Mouse (Mus musculus): Measurements from ENCODE around the gene Ptgis. TPM values are rescaled to one million over a fixed set of nuclear protein-coding genes. Genes with fewer than 3 reads are reported as not detected.

The Ptgis gene
- total RNA-seq, 1 experiment from 2014 or later = not detected

DNA sequence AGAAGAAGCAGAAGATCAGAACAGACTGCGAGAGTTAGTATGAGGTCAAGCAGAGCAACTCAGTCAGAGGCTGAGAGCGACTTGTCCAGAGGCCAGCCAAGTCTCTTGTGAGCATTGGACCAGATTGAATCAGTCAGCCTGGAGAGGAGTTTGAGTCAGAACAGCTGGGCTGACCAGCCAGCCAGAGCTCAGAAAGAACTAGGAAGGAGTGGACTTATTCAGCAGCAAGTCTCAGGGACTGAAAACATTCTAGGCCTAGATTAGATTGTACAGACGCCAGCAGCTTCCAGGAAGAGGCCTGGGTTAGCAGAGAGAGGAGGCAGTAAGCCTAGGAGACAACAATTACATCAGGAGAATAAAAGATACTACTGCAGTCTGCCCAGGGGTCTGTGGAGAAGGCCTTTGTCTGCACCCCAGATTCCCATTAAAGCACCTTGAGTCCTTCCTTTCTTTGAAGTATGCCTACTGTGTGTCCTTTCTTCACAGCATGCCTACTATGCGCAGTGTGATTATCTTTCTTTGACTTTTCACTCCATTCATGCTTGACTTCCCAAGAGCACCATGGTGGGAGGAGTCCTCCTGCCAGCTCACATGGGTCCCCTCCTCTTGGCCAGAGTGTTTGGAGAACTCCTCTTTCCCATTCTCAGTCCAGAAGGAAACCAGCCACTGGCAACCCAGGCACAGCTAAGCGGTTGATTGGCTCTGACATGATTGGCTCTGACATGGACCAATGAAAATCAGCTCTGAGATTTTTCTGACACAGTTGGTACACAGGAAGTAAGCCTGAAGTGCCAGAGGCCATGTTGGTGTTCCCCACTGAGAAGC lies 67.1 kb downstream of the Ptgis start:
- no peak for ATAC-seq (ENCODE audit: extremely low read depth, insufficient number of reproducible peaks, low FRiP score, poor library complexity, severe bottlenecking)

DNA sequence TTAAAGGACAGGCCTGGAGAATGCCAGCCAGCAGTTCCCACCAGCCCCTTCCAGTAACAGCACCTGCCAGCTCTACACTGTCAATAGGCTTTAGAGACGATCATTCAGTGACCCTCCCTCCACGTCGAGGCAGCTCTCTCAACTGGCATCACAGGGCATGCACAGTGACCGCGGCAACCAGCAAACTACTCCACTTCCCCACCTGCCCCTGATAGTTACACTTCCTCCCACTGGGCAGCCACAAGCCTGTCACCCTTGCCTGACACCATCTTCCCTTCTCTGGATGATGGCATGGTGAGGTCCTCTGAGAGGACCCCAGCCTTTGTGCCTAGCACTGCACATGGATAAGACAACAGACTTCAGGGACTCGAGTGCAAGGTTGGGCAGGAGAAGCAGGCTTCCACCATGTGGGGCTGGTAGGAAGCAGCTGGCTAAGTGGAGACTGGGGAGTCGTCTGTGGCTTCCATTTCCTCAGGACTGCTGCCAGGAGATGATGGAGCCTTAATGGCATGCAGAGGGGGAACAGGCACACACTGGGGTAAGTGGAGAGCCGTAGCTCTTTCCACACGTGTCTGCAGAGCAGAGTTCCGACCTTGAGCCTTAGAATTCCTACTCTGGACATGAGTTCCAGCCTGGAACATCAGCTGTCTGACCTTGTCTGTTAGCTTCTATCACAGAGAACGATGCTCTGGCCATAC lies 72.7 kb downstream of the Ptgis start:
- peak; percentile 50 for ATAC-seq (ENCODE audit: extremely low read depth, insufficient number of reproducible peaks, low FRiP score, poor library complexity, severe bottlenecking)

DNA sequence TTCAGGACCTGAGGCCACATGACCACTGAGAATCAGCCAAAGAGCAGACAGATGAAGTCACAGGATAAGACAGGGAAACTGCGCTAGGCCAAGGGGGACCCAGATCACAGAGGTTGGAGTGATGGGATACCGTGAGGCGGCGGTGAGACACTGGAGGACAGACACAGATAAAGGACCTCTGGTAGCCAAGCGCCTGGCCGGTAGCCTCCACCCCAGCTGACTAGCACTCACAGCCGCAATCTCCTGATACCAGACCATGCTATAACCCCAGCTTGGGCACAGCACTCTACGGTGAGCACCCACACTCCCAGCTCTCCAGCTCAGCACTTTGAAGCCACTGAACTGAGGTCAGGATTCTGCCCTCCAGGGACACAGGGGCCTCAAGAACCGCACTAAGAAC lies 76.8 kb downstream of the Ptgis start:
- no peak for ATAC-seq (ENCODE audit: extremely low read depth, insufficient number of reproducible peaks, low FRiP score, poor library complexity, severe bottlenecking)

DNA sequence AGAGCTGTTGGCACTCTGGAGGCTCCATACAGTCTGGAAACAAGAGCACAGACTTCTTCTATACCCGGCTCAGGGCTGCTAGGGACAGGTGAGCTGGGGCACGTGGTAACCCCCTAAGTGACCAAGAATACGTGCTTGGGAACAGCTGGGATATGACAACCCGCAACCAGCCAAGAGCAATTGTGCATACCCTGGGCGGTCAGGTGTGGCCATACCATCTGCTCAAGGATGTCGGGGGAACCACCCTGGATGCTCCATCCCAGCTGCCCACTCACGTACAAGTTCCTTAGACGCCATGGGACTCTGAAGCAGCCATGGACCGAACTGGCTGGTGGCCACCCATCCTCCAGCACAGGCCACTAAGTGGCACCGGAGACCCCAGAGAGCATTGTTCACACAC lies 77.3 kb downstream of the Ptgis start:
- no peak for ATAC-seq (ENCODE audit: extremely low read depth, insufficient number of reproducible peaks, low FRiP score, poor library complexity, severe bottlenecking)

DNA sequence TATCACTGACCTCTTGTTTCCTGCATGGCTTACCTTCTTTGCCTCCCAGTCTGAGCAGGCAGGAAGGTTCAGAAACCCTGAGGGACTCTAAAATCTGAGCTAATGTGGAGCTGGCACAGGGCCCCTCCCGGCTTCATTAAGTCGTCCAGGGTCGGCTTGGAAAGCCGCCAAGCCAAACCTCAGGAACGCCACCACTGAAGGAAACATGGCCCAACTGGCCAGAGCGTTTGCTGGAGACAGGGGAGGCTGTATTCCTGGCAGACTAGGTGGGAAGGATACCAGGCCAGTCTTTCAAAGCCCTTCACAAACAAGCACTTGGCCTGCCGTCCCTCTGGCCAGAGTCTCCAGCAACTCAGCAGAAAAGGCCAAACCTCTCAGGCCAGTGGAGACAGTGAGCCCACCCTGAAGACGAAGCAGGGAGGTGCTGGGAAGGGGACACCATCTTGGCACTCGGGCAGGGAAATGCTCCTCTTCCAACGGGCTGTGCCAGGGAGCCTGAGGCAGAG lies 77.8 kb downstream of the Ptgis start:
- no peak for ATAC-seq (ENCODE audit: extremely low read depth, insufficient number of reproducible peaks, low FRiP score, poor library complexity, severe bottlenecking)

DNA sequence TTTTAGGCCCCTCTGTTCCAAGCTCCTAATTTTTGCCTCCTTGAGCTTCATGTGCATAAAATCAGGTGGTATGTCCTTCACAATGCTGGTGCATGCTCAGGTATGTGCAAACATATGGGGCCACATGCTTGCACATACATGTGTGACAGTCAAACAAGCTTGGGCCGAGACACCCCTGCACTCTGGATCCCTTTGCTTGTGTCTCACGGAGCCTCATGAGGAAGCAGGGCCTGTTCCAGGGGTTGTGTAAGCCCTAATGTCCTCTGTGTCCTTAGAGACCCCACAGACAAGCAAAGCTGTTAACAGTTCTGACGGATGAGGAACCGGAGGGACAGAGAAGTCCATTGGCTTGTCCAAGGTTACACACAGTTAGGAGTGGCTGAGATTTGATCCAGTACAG lies 80.7 kb downstream of the Ptgis start:
- no peak for ATAC-seq (ENCODE audit: extremely low read depth, insufficient number of reproducible peaks, low FRiP score, poor library complexity, severe bottlenecking)

DNA sequence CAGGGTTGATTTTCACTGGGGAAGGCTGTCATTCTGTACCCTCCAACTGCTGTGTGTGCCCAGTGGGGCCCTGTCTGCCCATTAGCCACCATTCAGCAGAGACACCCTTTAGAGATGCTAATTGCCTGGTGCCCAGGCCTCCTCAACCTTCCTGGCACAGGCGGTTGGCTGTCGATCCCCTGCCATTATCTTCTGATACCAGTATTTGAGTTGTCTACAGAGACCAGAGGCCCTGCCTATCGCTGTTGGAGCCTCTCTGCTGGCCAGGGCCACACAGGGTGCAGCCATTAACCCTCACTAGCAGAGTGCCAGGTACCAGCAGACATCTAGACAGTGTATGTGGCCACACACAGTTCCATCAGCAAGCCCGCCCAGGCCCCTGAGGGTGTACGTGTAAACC lies 81.6 kb downstream of the Ptgis start:
- ATAC-seq (ENCODE audit: extremely low read depth, insufficient number of reproducible peaks, low FRiP score, poor library complexity, severe bottlenecking) = no peak

DNA sequence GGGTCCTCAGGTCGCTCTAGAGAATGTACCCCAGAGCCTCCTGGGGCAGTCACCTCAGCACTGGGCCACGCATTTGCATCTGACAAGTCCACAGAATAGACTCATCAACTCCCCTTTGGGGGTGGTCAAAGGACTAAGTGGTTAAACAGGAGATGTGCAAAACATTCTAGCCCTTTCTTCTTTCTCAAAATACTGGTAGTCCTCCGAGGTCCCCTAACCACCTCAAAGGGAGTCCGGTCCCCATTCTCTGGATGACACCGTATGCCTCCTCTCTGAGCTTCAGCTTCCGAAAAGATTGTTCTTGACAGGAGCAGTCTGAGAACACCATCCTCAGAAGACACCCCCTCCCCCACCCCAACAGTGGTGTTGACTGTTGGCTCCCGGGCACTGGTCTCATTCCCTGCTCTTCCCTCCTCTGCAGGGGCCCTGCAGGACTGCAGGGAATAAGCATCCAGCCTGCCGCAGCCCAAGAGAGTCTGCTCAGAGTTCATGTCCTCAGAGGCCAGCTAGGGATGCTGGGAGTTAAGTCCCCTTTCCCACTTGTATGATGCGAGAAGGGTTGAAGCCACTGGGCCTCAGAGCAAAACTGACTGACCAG lies 84.2 kb downstream of the Ptgis start:
- ATAC-seq (ENCODE audit: extremely low read depth, insufficient number of reproducible peaks, low FRiP score, poor library complexity, severe bottlenecking) = no peak

DNA sequence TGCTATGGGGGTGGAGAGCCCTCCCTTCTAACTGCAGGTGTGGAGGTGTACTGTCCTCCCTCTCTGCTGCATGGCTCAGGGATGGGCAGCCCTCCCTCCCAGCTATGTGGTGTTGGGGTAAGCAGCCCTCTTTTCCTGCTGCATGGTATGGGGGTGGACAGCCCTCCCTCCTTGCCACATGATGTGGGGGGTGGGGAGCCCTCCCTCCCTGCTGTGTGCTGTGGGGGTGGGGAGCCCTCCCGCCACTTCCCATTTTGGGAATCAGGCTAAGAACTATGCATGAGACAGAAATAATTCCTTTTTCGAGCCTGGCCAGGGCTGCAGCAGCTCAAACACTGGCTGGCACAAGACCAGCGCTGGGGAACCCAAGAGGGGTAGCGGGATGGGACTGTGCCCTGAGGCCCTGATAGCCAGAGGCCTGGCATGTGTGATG lies 84.8 kb downstream of the Ptgis start:
- no peak for ATAC-seq (ENCODE audit: extremely low read depth, insufficient number of reproducible peaks, low FRiP score, poor library complexity, severe bottlenecking)

DNA sequence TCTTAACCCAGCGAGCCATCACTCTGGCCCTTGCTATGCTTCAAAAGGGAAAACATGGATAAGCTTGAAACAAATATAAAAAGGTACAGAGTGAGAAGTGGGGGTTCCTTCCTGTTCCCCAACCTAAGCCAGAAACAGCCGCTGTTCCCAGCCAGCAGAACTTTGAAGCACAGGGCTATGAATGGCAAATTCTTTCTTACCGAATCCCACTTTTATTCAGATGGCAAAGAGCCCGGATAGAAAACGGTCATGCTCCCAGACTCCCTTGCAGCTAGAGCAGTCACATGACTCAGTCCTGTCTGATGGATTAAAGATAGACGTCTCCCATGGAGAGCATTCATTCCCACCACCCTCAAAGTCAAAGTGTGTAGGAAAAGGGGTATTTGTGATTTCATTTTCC lies 89.5 kb downstream of the Ptgis start:
- ATAC-seq (ENCODE audit: extremely low read depth, insufficient number of reproducible peaks, low FRiP score, poor library complexity, severe bottlenecking) = no peak

DNA sequence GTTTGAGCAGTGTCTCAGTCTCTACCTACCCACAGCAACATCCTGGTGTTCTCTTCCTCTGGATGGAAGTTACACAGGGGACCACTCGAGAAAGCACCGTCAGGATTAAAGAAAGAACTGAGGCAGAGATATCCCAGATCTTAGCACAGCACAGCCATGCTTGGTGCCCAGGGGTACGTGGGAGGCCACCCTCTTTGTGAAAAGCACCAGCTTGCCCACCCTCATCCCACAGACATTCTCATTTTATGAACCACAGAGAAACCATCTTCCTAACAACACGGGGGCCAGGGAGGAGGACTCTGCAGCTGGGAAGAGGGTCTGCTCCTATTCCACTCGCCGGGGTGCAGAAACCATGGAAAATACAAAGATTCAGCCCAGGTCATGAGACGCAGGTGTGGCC lies 90.3 kb downstream of the Ptgis start:
- ATAC-seq (ENCODE audit: extremely low read depth, insufficient number of reproducible peaks, low FRiP score, poor library complexity, severe bottlenecking) = no peak

DNA sequence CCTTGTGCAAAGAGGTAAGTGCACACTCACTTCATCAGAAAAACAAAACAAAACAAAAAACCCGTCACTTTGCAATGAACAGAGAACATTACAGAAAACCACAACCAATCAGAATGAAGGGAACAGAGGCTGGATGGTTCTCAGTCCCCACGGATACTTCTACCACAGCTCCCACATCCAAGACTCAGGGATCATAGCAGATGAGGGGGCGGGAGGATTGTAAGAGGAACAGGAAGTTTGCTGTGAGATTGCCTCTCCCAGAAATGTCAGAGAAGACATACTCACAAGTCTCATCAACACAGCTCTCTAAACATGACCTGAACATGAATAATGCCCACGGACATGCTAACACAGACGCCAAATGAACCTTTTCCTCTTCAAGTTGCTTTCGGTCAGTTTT lies 91.4 kb downstream of the Ptgis start:
- ATAC-seq (ENCODE audit: extremely low read depth, insufficient number of reproducible peaks, low FRiP score, poor library complexity, severe bottlenecking) = no peak

DNA sequence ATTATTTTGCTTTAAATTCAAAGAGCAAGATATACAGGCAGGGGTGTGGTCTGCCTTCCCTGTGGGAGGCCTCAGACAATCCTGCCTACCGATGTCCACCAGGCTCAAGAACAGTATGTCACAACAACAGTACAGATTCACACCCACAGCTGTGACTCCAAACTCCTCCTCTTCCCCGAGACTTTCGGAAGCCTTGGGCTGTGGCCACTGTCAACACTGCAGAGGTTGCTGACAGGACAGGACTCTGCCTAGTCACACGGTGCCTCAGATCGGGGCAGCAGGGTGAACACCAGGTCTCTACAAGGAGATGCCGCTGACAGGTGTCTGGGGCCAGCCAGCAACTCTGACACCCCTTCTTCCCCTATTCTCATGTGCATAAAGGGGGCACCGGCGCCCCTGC lies 92.7 kb downstream of the Ptgis start:
- no peak for ATAC-seq (ENCODE audit: extremely low read depth, insufficient number of reproducible peaks, low FRiP score, poor library complexity, severe bottlenecking)

DNA sequence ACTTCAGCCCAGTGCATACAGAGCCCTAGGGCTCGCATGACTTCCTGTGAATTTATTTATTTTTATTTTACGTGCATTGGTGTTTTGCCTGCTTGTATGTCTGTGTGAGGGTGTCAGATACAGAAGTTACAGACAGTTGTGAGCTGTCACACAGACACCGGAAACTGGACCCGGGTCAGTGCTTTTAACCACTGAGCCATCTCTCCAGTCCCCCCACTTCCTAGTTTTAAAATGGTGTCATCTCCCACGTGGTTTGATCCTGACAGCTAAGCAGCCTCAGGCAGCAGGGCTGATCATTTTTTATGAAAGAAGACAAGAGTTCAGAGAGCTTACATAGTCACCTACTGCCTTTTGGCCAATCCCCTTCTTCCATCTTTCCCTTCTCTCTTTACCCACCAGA lies 94.5 kb downstream of the Ptgis start:
- ATAC-seq (ENCODE audit: extremely low read depth, insufficient number of reproducible peaks, low FRiP score, poor library complexity, severe bottlenecking) = peak; percentile 78

DNA sequence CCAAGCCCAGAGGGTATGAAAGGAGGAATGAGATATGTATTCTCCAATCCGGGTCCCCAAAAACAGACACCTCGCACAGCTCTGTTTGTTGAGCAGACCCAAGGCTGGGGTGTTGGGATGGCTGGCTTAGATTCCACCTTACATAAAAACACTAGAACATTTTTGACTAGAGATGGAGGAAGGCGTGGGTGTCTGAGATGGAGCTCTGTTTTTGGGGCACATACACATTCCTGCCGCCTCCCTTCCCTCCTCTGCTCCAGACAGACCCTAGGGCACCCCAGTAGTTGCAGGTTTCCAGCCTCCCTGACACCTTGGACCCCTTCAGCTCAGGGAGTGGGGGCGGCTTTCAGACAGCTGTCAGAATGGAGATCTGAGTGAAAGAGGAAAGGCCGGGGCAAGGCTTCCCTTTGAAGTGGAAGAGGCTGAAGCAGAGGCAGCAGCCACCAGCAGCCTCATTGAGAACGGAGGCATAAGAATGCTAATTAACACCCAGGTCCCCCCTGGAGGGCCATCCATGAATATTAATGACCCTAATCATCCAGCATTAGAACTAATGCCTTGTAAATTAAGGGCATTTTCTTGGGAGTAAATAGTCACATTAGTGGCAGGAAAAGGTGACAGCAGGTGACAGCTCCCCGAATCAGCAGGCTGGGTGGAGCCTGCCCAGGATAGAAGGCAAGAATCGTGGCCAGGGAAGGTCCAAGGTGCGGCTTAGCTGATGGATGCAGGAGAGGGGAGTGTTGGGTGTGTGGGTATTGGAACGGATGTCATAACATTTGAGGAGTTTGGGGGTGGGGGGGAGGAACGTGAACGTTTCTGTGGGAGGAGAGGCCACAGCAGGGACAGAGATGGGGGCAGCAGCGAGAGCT lies 95.7 kb downstream of the Ptgis start:
- no peak for ATAC-seq (ENCODE audit: extremely low read depth, insufficient number of reproducible peaks, low FRiP score, poor library complexity, severe bottlenecking)

DNA sequence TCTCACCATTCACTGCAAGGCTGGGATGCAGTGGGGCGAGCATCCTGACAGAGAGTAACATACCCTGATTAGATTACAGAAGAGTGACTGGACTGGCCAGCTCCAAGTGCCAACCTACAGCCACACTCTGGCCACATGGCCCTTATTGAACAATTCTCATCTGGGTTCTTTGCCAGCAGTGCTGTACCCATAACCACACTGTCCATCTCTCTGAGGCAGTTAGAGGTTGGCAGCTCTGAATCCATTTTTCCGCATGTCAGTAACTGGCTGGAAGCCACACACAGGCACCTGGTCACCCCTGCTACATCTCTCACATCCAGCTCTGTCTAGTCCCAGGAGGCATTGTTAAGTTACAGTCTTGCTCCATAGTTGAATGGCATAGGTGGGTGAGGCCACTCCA lies 96.5 kb downstream of the Ptgis start:
- ATAC-seq (ENCODE audit: extremely low read depth, insufficient number of reproducible peaks, low FRiP score, poor library complexity, severe bottlenecking) = no peak

DNA sequence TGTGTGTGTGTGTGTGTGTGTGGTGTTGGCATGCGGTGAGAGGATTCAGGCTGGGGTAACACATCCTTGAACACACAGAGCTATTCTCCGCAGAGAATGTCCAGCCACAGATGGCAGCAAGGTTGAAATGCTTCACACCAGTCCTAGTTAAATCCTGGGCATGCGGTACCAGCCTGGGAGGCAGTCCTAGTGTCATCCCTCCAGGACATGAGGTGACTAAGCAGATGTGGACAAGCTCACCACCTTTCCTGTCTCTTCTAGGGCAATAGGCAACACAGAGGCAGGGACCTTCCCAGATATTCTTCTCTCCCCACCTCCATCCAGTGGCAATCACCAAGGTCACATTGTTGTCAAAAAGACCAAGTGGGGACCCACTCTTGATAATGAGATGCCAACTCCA lies 98.1 kb downstream of the Ptgis start:
- ATAC-seq (ENCODE audit: extremely low read depth, insufficient number of reproducible peaks, low FRiP score, poor library complexity, severe bottlenecking) = no peak

DNA sequence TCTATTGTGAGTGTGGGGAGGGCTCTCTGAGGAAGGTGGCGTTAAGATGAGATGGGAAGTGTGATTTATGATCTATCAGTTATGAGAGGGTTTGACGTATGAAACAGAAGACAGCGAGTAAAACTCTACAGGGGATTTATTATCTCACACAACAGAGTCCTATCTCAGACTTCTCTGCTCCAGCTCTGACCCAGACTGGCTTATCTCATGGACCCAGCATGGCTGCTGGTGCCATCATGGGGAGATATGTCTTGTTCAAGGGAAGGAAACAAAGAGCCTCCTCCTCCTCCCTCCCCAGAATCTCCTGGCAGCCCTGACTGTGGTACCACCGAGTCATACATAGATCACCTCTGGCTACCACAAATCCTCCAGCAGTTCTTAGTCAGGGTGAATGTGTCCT lies 98.6 kb downstream of the Ptgis start:
- ATAC-seq (ENCODE audit: extremely low read depth, insufficient number of reproducible peaks, low FRiP score, poor library complexity, severe bottlenecking) = no peak
